Mouse (Mus musculus): ENCODE data around the gene Hps5.
"Not testable (repeated sequence)": the region's sequence is repeated elsewhere in the genome, so short reads cannot be mapped to it uniquely, and the experiment has no call there.

Hps5 gene

GRCm38 (mm10) chr7:46827046-46827802 lies 31.4 kb upstream of the Hps5 start:
- no peak for DNase-seq

GRCm38 (mm10) chr7:46820876-46821632 lies 25.2 kb upstream of the Hps5 start:
- not testable (repeated sequence) for DNase-seq

- no peak for DNase-seq
These were observed 18.1 kb upstream of the Hps5 start for GRCm38 (mm10) chr7:46814012-46814411.

GRCm38 (mm10) chr7:46810325-46810724 lies 14.5 kb upstream of the Hps5 start:
- DNase-seq, result no peak

- no peak for DNase-seq
These were observed 915 bp upstream of the Hps5 start for GRCm38 (mm10) chr7:46796779-46797178.

- no peak for DNase-seq
These were observed 379 bp upstream of the Hps5 start for GRCm38 (mm10) chr7:46796206-46796679.

GRCm38 (mm10) chr7:46793871-46794270 lies 2.0 kb downstream of the Hps5 start:
- no peak for DNase-seq

GRCm38 (mm10) chr7:46789177-46789849 lies 6.6 kb downstream of the Hps5 start:
- DNase-seq, result no peak

GRCm38 (mm10) chr7:46770706-46771105 lies 25.2 kb downstream of the Hps5 start:
- peak; percentile 16 for DNase-seq

- no peak for DNase-seq
These were observed 27.4 kb downstream of the Hps5 start for GRCm38 (mm10) chr7:46768451-46768850.

GRCm38 (mm10) chr7:46767371-46767770 lies 28.5 kb downstream of the Hps5 start:
- no peak for DNase-seq

- DNase-seq, result no peak
These were observed 31.2 kb downstream of the Hps5 start for GRCm38 (mm10) chr7:46764672-46765071.

- DNase-seq, result no peak
These were observed 33.3 kb downstream of the Hps5 start for GRCm38 (mm10) chr7:46762601-46763000.

GRCm38 (mm10) chr7:46761049-46761795 lies 34.6 kb downstream of the Hps5 start:
- no peak for DNase-seq

- DNase-seq, result no peak
These were observed 44.4 kb downstream of the Hps5 start, which contains the start of gene Saa2 for GRCm38 (mm10) chr7:46751490-46751889. Saa2 (plus strand) TSS chr7:46751790.

- no peak for DNase-seq
These were observed 47.4 kb downstream of the Hps5 start for GRCm38 (mm10) chr7:46748459-46748858.

GRCm38 (mm10) chr7:46746381-46746780 lies 49.5 kb downstream of the Hps5 start:
- no peak for DNase-seq

- no peak for DNase-seq
These were observed 50.0 kb downstream of the Hps5 start for GRCm38 (mm10) chr7:46745816-46746215.

- not testable (repeated sequence) for DNase-seq
These were observed 53.0 kb downstream of the Hps5 start, which contains the start of gene Saa1 for GRCm38 (mm10) chr7:46742880-46743279. Saa1 (minus strand) TSS chr7:46742980.

- not testable (repeated sequence) for DNase-seq
These were observed 55.8 kb downstream of the Hps5 start for GRCm38 (mm10) chr7:46740041-46740440.

- DNase-seq, result no peak
These were observed 57.1 kb downstream of the Hps5 start for GRCm38 (mm10) chr7:46738561-46739460.

Measured in layer of hippocampus, adult 9-11 months (tissue).